Mouse (Mus musculus): ENCODE data around the gene Tardbp. TPM values are rescaled to one million over a fixed set of nuclear protein-coding genes. Genes with fewer than 3 reads are reported as not detected.

The Tardbp gene
- polyA plus RNA-seq, 1 experiment from 2014 or later: 87.6 TPM

DNA sequence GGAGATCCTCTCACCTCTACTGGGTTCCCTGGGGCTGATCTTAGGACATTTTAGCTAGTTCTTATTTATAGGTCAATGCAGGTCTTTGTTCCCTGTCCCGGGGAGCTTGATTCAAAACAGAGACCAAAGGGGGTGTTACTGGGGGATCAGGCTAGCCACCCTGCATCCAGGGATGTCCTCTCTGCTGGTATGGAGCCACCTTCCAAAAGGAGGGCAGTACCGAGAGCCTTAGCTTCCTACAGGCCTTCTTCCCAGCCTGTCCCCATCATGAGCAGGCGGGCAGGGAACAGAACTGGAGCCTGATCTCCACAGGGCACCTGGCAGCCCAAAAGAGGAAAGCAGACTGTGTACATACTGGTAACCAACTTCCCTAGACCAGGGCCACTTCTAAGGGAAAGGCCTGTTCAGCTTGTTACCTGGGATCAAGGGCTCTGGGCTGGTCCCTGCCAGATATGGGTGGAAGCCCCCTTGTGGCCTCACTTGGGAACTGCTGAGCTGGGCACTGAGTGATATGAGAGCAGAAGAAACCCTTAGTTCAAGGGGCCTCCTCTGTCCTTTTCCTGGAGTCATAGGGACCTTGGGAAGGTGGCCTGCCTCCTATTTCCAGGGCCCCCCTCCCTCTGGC lies 22.2 kb downstream of the Tardbp start:
- 87% methylated on average over 3 of the region's 3 CpGs for WGBS
- Histone ChIP-seq H3K36me3 (ENCODE audit: control insufficient read depth, insufficient read depth, low read length) (peaks cover 7% of the 10 kb centered on the region; the same call in 1 of the 2 replicates), H3K9me3 (ENCODE audit: control insufficient read depth, low read length) (no peaks in the 10 kb centered on the region), H3K27ac (replicated peaks in 1 of 2; ENCODE audit: control insufficient read depth in 1 of 2, insufficient read depth in 1 of 2, low read depth in 2 of 2, low read length in 2 of 2) (no peak overlapping the region), H3K27me3 (ENCODE audit: control insufficient read depth, insufficient read depth, low read length) (no peaks in the 10 kb centered on the region), H3K4me2 (ENCODE audit: low read length) (no peak overlapping the region), H3K4me3 (ENCODE audit: control insufficient read depth in 1 of 2, insufficient read depth in 1 of 2, low read depth in 1 of 2, low read length in 2 of 2) (no peak overlapping the region), H3K9ac (ENCODE audit: low read length) (no peak overlapping the region), H3K4me1 (ENCODE audit: control insufficient read depth in 2 of 2, insufficient read depth in 2 of 2, low read length in 2 of 2) (peaks cover 4 to 13% of the 10 kb centered on the region in 2 experiments; a peak in 3 of 4 replicates)
- ATAC-seq (ENCODE audit: insufficient number of reproducible peaks, insufficient read depth, low FRiP score, low read depth): no peak

DNA sequence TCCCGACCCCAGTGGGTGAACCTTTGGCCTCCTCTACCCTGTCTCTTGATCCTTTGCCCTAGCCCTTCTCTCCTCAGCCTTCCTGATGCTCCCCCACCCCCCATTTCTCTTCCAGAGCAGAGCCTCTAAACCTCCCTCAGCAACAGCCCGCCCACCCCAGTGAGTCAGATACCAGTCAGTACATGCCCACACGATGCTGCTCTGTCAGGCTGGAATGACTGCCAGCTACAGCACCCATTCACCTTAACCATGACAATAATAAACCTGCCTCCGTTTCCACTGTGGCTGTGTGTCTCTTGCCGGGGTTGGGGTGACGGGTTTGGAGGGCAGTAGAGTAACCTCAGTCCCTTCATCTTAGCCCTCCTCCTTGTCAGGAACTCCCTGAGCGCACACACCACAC lies 22.7 kb downstream of the Tardbp start:
- H3K4me3 ChIP-seq (ENCODE audit: control insufficient read depth in 1 of 2, insufficient read depth in 1 of 2, low read depth in 1 of 2, low read length in 2 of 2): no peak overlapping the region
- 75% methylated on average over 7 of the region's 7 CpGs for WGBS
- H3K4me2 ChIP-seq (ENCODE audit: low read length): no peak overlapping the region
- no peaks in the 10 kb centered on the region for H3K27me3 ChIP-seq (ENCODE audit: control insufficient read depth, insufficient read depth, low read length)
- H3K4me1 ChIP-seq (ENCODE audit: control insufficient read depth in 2 of 2, insufficient read depth in 2 of 2, low read length in 2 of 2): peaks cover 4 to 13% of the 10 kb centered on the region in 2 experiments; a peak in 3 of 4 replicates
- H3K27ac ChIP-seq (replicated peaks in 1 of 2; ENCODE audit: control insufficient read depth in 1 of 2, insufficient read depth in 1 of 2, low read depth in 2 of 2, low read length in 2 of 2): no peak overlapping the region
- H3K9me3 ChIP-seq (ENCODE audit: control insufficient read depth, low read length): no peaks in the 10 kb centered on the region
- H3K9ac ChIP-seq (ENCODE audit: low read length): no peak overlapping the region
- no peak for ATAC-seq (ENCODE audit: insufficient number of reproducible peaks, insufficient read depth, low FRiP score, low read depth)
- H3K36me3 ChIP-seq (ENCODE audit: control insufficient read depth, insufficient read depth, low read length): peaks cover 1% of the 10 kb centered on the region; the same call in 1 of the 2 replicates

DNA sequence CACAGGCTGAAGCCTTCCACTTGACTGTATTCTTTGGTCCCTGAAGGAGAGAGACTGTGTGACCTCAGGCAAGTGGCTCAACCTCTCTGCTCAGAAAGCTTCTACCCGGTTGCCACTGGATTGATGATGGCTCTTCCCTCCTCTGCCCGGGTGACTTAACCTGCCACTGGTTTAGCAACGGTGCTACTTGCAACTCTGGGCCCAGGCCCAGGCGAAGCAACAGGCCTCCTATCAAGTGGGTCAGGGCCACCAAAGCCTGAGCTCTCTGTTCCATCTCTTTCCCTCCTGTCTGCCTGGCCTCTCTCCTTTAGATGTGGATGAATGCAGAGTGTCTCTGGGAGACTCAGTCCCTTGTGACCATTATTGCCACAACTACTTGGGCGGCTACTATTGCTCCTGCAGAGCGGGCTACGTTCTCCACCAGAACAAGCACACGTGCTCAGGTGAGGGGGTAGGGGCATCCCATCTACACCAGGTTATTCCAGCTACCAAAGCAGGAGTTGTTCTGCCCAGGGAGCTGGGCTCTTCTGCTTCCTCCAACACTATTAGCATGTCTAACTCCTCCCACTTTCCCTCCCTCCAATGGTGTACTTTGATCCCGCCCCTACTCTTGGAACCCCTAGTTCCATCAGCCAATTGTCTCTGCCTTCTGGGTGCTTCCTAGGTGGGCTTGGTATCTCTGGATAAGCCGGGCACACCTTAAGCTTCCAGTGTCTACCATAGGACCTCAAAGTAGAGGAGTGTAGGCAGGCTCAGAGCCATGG lies 23.3 kb downstream of the Tardbp start:
- Histone ChIP-seq H3K4me3 (ENCODE audit: control insufficient read depth in 1 of 2, insufficient read depth in 1 of 2, low read depth in 1 of 2, low read length in 2 of 2) (no peak overlapping the region), H3K9me3 (ENCODE audit: control insufficient read depth, low read length) (no peaks in the 10 kb centered on the region), H3K27ac (replicated peaks in 1 of 2; ENCODE audit: control insufficient read depth in 1 of 2, insufficient read depth in 1 of 2, low read depth in 2 of 2, low read length in 2 of 2) (no peak overlapping the region), H3K4me2 (ENCODE audit: low read length) (no peak overlapping the region), H3K4me1 (ENCODE audit: control insufficient read depth in 2 of 2, insufficient read depth in 2 of 2, low read length in 2 of 2) (peaks cover 3 to 7% of the 10 kb centered on the region in 2 experiments; a peak in 2 of 4 replicates), H3K36me3 (ENCODE audit: control insufficient read depth, insufficient read depth, low read length) (0 out of 2 replicates have a peak, but pooled peaks cover 4% of the 10 kb centered on the region), H3K27me3 (ENCODE audit: control insufficient read depth, insufficient read depth, low read length) (no peaks in the 10 kb centered on the region), H3K9ac (ENCODE audit: low read length) (no peak overlapping the region)
- 65% methylated on average over 10 of the region's 10 CpGs for WGBS
- ATAC-seq (ENCODE audit: insufficient number of reproducible peaks, insufficient read depth, low FRiP score, low read depth): no peak

DNA sequence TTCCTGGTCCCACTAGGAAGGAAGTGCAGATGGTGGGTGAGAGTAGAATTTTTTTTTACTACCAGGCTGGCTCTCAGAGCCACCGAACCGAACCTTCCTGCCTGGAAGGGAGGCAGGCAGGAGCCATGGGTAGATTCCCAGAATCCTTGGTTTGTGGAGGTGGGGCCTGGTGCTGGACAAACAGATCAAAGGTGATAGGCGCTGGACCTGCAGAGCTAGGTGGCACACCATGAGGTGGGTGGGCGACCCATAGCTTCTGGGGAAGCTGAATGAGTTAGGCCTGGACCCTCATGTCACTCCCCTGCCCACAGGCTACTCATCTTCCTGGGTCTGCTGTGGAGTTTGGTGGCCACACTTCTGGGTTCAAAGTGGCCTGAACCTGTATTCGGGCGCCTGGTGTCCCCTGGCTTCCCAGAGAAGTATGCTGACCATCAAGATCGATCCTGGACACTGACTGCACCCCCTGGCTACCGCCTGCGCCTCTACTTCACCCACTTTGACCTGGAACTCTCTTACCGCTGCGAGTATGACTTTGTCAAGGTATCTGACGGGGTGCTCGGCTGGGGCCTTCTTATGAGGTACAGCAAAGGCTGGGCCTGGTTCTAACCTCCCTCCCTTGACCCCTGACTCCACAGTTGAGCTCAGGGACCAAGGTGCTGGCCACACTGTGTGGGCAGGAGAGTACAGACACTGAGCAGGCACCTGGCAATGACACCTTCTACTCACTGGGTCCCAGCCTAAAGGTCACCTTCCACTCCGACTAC lies 24.3 kb downstream of the Tardbp start, which contains the start of gene Masp2:
Gene Masp2 (plus strand): TSS at position 198 of the 764 bp plus-strand sequence.
- no peak for ATAC-seq (ENCODE audit: insufficient number of reproducible peaks, insufficient read depth, low FRiP score, low read depth)
- Histone ChIP-seq H3K4me2 (ENCODE audit: low read length) (no peak within 1 kb of the TSS), H3K27me3 (ENCODE audit: control insufficient read depth, insufficient read depth, low read length) (no peaks in the 10 kb centered on the region), H3K9me3 (ENCODE audit: control insufficient read depth, low read length) (no peaks in the 10 kb centered on the region), H3K4me1 (ENCODE audit: control insufficient read depth in 2 of 2, insufficient read depth in 2 of 2, low read length in 2 of 2) (no peaks in the 10 kb centered on the region), H3K27ac (replicated peaks in 1 of 2; ENCODE audit: control insufficient read depth in 1 of 2, insufficient read depth in 1 of 2, low read depth in 2 of 2, low read length in 2 of 2) (no peak within 1 kb of the TSS), H3K9ac (ENCODE audit: low read length) (no peak within 1 kb of the TSS), H3K4me3 (ENCODE audit: control insufficient read depth in 1 of 2, insufficient read depth in 1 of 2, low read depth in 1 of 2, low read length in 2 of 2) (no peak within 1 kb of the TSS), H3K36me3 (ENCODE audit: control insufficient read depth, insufficient read depth, low read length) (peaks cover 9% of the 10 kb centered on the region; the same call in 1 of the 2 replicates)
- WGBS: 87% methylated on average over 14 of the region's 14 CpGs

DNA sequence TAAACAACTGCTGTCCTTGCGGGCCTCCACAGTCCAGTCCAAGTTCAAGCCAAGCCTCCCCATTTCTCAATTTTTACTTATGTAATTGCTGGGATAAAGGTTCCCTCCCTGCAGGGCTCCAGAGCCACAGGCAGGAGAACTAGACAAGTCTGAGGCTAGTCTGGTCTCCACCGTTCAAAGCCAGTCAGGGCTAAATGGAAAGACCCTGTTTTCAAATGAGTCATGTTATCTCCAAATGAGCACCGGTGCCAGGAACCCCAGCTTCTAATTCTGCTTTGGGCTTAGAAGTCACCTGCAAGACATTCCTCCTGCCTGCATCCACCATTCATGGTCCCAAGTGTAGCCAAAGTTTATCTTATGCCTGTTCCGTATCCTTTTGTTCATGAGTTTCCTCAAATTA lies 24.9 kb downstream of the Tardbp start:
- H3K9ac ChIP-seq (ENCODE audit: low read length): no peak overlapping the region
- ATAC-seq (ENCODE audit: insufficient number of reproducible peaks, insufficient read depth, low FRiP score, low read depth): no peak

DNA sequence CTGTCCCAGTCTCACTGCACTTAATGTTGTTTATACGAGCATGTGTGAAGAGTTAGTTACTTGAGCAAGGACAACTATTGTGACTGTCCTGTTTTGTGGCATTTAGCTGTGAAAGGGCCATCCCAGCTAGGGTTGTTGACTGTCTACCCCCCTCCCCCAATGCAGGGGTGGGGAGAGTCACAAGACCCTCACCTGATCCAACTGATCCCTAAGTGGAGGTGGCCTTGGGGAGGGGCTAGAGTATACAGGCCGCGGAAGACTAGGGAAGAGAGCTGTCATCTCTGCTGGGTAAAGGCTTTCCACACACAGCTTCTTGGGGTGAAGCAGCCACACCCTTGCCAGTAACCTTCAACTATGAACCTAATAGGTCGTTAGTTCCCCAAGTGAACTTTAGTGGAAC lies 26.5 kb downstream of the Tardbp start:
- Histone ChIP-seq H3K4me1 (ENCODE audit: control insufficient read depth in 2 of 2, insufficient read depth in 2 of 2, low read length in 2 of 2) (no peaks in the 10 kb centered on the region), H3K36me3 (ENCODE audit: control insufficient read depth, insufficient read depth, low read length) (peaks cover 31% of the 10 kb centered on the region), H3K4me3 (ENCODE audit: control insufficient read depth in 1 of 2, insufficient read depth in 1 of 2, low read depth in 1 of 2, low read length in 2 of 2) (no peak overlapping the region), H3K27me3 (ENCODE audit: control insufficient read depth, insufficient read depth, low read length) (no peaks in the 10 kb centered on the region), H3K27ac (replicated peaks in 1 of 2; ENCODE audit: control insufficient read depth in 1 of 2, insufficient read depth in 1 of 2, low read depth in 2 of 2, low read length in 2 of 2) (no peak overlapping the region), H3K9ac (ENCODE audit: low read length) (no peak overlapping the region), H3K9me3 (ENCODE audit: control insufficient read depth, low read length) (no peaks in the 10 kb centered on the region), H3K4me2 (ENCODE audit: low read length) (no peak overlapping the region)
- WGBS: 90% methylated on average over 4 of the region's 4 CpGs
- no peak for ATAC-seq (ENCODE audit: insufficient number of reproducible peaks, insufficient read depth, low FRiP score, low read depth)

More for the DNA sequence above, 24.9 kb downstream of the Tardbp start:
- Histone ChIP-seq H3K27ac (replicated peaks in 1 of 2; ENCODE audit: control insufficient read depth in 1 of 2, insufficient read depth in 1 of 2, low read depth in 2 of 2, low read length in 2 of 2) (no peak overlapping the region), H3K36me3 (ENCODE audit: control insufficient read depth, insufficient read depth, low read length) (peaks cover 16% of the 10 kb centered on the region), H3K4me1 (ENCODE audit: control insufficient read depth in 2 of 2, insufficient read depth in 2 of 2, low read length in 2 of 2) (no peaks in the 10 kb centered on the region), H3K9me3 (ENCODE audit: control insufficient read depth, low read length) (no peaks in the 10 kb centered on the region), H3K4me3 (ENCODE audit: control insufficient read depth in 1 of 2, insufficient read depth in 1 of 2, low read depth in 1 of 2, low read length in 2 of 2) (no peak overlapping the region), H3K4me2 (ENCODE audit: low read length) (no peak overlapping the region), H3K27me3 (ENCODE audit: control insufficient read depth, insufficient read depth, low read length) (no peaks in the 10 kb centered on the region)
- 65% methylated on average over 4 of the region's 4 CpGs for WGBS

DNA sequence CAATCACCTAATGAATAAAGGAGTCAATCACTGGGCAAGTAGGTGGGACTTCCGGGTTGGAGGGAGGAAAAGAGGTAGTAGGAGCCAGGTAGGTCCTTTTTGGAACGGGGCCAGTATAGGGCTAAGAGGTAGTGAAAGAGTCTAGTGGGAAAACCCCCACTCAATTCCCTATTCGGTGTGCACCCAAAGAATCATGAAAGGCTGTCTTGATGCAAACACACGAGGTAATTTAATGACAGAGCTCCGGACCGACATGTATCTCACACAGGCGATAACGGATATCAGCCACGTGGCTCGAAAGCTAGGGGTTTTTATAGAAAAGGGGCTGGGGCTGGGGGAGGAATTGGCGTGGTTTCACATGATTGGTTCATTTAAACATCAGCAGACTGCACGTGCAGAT lies 28.0 kb downstream of the Tardbp start:
- WGBS: 91% methylated on average over 12 of the region's 12 CpGs

More for the DNA sequence above, 28.0 kb downstream of the Tardbp start:
- Histone ChIP-seq H3K27ac (replicated peaks in 1 of 2; ENCODE audit: control insufficient read depth in 1 of 2, insufficient read depth in 1 of 2, low read depth in 2 of 2, low read length in 2 of 2) (no peak overlapping the region), H3K9me3 (ENCODE audit: control insufficient read depth, low read length) (no peaks in the 10 kb centered on the region), H3K4me2 (ENCODE audit: low read length) (no peak overlapping the region), H3K36me3 (ENCODE audit: control insufficient read depth, insufficient read depth, low read length) (peaks cover 46% of the 10 kb centered on the region), H3K4me3 (ENCODE audit: control insufficient read depth in 1 of 2, insufficient read depth in 1 of 2, low read depth in 1 of 2, low read length in 2 of 2) (no peak overlapping the region), H3K9ac (ENCODE audit: low read length) (no peak overlapping the region), H3K4me1 (ENCODE audit: control insufficient read depth in 2 of 2, insufficient read depth in 2 of 2, low read length in 2 of 2) (no peaks in the 10 kb centered on the region), H3K27me3 (ENCODE audit: control insufficient read depth, insufficient read depth, low read length) (no peaks in the 10 kb centered on the region)
- no peak for ATAC-seq (ENCODE audit: insufficient number of reproducible peaks, insufficient read depth, low FRiP score, low read depth)
